Mouse (Mus musculus) c-Kit-negative CD71-positive TER-119-positive erythroid progenitor cells, embryonic 14.5 days (primary cell): Measurements from ENCODE around the gene Rasef.
"Not testable (repeated sequence)": the region's sequence is repeated elsewhere in the genome, so short reads cannot be mapped to it uniquely, and the experiment has no call there.

ENCODE experiments used
- DNase-seq: peaks from one replicate; pipeline ENCODE4 v3.0.0-alpha.2; 2013; ENCODE audit warnings: low read depth, low spot score

Gene Rasef

GRCm38 (mm10) chr4:73790260-73791185 is at the start of gene Rasef:
TSS of gene Rasef (minus strand) at chr4:73790994.
- DNase-seq: no peak

GRCm38 (mm10) chr4:73826587-73826986 is 35.8 kb upstream of the Rasef start:
- DNase-seq: no peak

GRCm38 (mm10) chr4:73791186-73791540 is 369 bp upstream of the Rasef start:
- no peak for DNase-seq

- no peak for DNase-seq
Measured at GRCm38 (mm10) chr4:73789534-73789933, 1.3 kb downstream of the Rasef start.

GRCm38 (mm10) chr4:73788076-73788730 is 2.6 kb downstream of the Rasef start:
- DNase-seq: no peak

GRCm38 (mm10) chr4:73784147-73784546 is 6.6 kb downstream of the Rasef start:
- no peak for DNase-seq

GRCm38 (mm10) chr4:73781061-73781460 is 9.7 kb downstream of the Rasef start:
- DNase-seq: no peak

GRCm38 (mm10) chr4:73775266-73775665 is 15.5 kb downstream of the Rasef start:
- no peak for DNase-seq

- DNase-seq: no peak
Measured at GRCm38 (mm10) chr4:73773831-73774810, 16.7 kb downstream of the Rasef start.

GRCm38 (mm10) chr4:73772028-73772427 is 18.8 kb downstream of the Rasef start:
- DNase-seq: no peak

GRCm38 (mm10) chr4:73770592-73770991 is 20.2 kb downstream of the Rasef start:
- no peak for DNase-seq

- no peak for DNase-seq
Measured at GRCm38 (mm10) chr4:73768156-73768555, 22.6 kb downstream of the Rasef start.

GRCm38 (mm10) chr4:73748219-73748618 is 42.6 kb downstream of the Rasef start:
- DNase-seq: no peak

GRCm38 (mm10) chr4:73739439-73739838 is 51.4 kb downstream of the Rasef start:
- no peak for DNase-seq

GRCm38 (mm10) chr4:73719819-73720218 is 71.0 kb downstream of the Rasef start:
- DNase-seq: no peak

GRCm38 (mm10) chr4:73718761-73719160 is 72.0 kb downstream of the Rasef start:
- DNase-seq: no peak

- not testable (repeated sequence) for DNase-seq
Measured at GRCm38 (mm10) chr4:73683216-73683615, 107.6 kb downstream of the Rasef start, which contains the start of gene Gm428. TSS of gene Gm428 (plus strand) at chr4:73683516.

GRCm38 (mm10) chr4:73668054-73668453 is 122.7 kb downstream of the Rasef start, which contains the start of gene Gm11239:
TSS of gene Gm11239 (plus strand) at chr4:73668354.
- DNase-seq: not testable (repeated sequence)
